Mouse (Mus musculus): ENCODE data around the gene Ap1ar. TPM values are rescaled to one million over a fixed set of nuclear protein-coding genes. Genes with fewer than 3 reads are reported as not detected.

Gene Ap1ar
- polyA plus RNA-seq, 1 experiment from 2014 or later, result 97.5 TPM

DNA sequence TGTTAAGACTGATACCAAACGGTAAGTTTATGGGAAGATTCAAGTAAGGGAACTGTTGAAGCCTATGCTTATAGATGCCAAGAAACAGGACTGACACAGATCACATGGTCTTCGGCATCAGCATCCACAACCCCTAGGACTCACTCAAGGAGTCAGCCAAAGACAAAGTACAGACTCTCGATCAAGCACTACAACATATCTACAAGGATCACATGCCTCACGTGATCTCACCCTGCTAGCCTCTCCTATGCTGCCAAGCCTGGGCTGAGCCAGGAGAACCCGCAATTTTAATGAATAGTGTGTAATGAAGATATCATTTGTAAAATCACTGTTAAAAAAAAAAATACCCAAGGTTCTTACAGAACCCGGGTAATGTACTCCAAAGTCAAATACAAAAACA is 1.7 kb downstream of the Ap1ar start:
- Histone ChIP-seq H3K27ac (no peak overlapping the region), H3K27me3 (replicated peaks) (no peaks in the 10 kb centered on the region), H3K4me2 (replicated peaks) (peak overlapping the region; percentile 54; the same call in 1 of the 2 replicates), H3K9ac (no peak overlapping the region), H3K36me3 (no peaks in the 10 kb centered on the region), H3K9me3 (no peaks in the 10 kb centered on the region), H3K4me1 (replicated peaks) (0 out of 2 replicates have a peak, but pooled peaks cover 11% of the 10 kb centered on the region), H3K4me3 (replicated peaks) (no peak overlapping the region)
- 68% methylated on average over 6 of the region's 6 CpGs for WGBS
- ATAC-seq, result no peak

DNA sequence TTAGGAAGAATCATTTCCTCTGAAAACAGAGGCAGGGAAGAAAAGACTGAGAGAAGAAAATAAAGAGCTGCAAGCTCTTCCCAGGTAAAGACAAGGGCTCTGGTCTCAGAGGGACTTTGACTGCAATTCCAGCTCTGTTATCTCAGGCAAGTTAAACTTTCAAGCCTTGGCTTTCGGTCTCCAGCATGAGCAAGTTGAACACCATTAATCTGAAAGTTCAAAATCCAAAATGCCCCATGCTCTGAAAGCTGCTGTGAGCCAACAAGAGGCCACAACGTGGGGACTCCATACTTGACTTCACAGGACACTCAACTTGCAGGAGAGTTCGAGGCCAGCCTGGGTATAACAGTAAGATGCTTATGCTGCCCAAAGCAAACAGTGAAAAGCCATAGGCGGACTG is 3.3 kb downstream of the Ap1ar start:
- no peak for ATAC-seq
- Histone ChIP-seq H3K27me3 (replicated peaks) (no peaks in the 10 kb centered on the region), H3K4me3 (replicated peaks) (no peak overlapping the region), H3K4me2 (replicated peaks) (0 out of 2 replicates have a peak overlapping the region, but pooled peaks have one; percentile 24), H3K9me3 (no peaks in the 10 kb centered on the region), H3K4me1 (replicated peaks) (0 out of 2 replicates have a peak, but pooled peaks cover 16% of the 10 kb centered on the region), H3K36me3 (no peaks in the 10 kb centered on the region), H3K27ac (peak overlapping the region; percentile 60), H3K9ac (no peak overlapping the region)
- WGBS, result 70% methylated on average over 4 of the region's 4 CpGs

DNA sequence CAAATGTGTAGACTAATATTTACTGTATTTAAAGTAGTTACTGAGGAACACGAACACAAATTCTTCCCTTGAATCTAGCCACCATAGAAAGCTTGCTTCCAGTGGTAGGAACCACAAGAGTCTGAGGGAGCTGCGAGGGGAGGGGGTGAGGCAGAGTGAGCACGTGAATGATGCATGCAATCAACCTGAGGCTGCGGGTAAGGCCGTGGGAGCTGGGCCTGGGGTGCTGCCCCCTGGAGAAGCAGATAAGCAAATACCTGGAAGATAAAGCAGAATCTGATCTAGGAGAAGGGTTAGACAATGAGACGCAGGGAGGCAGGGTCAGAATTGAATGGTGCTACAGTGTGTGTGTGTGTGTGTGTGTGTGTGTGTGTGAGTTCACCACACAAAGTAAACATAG is 6.2 kb downstream of the Ap1ar start:
- Histone ChIP-seq H3K4me1 (replicated peaks) (peaks cover 27% of the 10 kb centered on the region), H3K27ac (no peak overlapping the region), H3K4me3 (replicated peaks) (no peak overlapping the region), H3K27me3 (replicated peaks) (no peaks in the 10 kb centered on the region), H3K36me3 (no peaks in the 10 kb centered on the region), H3K9ac (no peak overlapping the region), H3K4me2 (replicated peaks) (no peak overlapping the region), H3K9me3 (no peaks in the 10 kb centered on the region)
- 50% methylated on average over 6 of the region's 6 CpGs for WGBS
- peak; percentile 57 for ATAC-seq

DNA sequence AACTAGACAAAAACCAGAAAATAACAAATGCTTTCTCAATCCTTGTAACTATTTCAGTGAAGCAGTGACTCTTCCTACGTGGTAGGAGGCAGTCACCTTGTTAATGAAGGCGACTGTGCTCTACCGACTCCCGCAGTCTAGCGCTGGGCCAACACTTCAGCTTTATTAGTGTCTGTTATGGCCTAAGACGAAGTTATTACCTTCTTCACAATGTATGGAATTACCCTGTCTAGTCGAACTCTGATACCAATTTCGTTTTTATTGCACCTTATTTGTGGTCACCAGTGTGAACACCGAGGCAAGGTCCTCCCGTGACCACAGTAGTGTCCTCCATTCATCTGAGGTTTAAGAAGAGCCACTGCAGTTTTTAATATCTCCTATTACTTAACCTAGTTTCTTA is 7.1 kb downstream of the Ap1ar start:
- ATAC-seq, result peak; percentile 61

DNA sequence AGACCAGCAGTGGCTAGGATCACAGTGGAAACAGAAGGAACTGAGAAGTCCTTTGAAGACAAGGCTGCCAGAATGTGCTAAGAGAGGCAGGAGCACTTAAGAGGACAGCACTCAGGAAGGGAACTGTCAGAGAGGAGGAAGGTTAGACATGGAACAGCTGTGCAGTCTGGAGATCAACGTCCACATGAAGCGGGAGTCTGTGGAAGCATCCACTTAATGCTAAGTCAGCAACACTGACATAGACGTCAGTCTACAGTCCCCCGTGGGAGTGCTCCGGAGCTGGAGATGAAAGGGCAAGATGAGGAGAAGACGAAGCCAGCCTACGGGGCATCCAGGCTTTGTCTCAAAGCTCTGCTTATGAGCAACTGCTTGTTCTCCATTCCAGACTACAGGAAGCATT is 10.2 kb downstream of the Ap1ar start:
- Histone ChIP-seq H3K4me1 (replicated peaks) (peaks cover 17% of the 10 kb centered on the region), H3K27me3 (replicated peaks) (no peaks in the 10 kb centered on the region), H3K9ac (no peak overlapping the region), H3K4me2 (replicated peaks) (peak overlapping the region; percentile 22; the same call in 1 of the 2 replicates), H3K36me3 (0 out of 2 replicates have a peak, but pooled peaks cover 2% of the 10 kb centered on the region), H3K27ac (peak overlapping the region; percentile 38; the same call in 1 of the 2 replicates), H3K4me3 (replicated peaks) (no peak overlapping the region), H3K9me3 (no peaks in the 10 kb centered on the region)
- WGBS, result 27% methylated on average over 7 of the region's 7 CpGs
- ATAC-seq, result peak; percentile 55

More for the DNA sequence above, 7.1 kb downstream of the Ap1ar start:
- H3K4me2 ChIP-seq (replicated peaks), result no peak overlapping the region
- H3K36me3 ChIP-seq, result no peaks in the 10 kb centered on the region
- 63% methylated on average over 10 of the region's 10 CpGs for WGBS
- H3K27me3 ChIP-seq (replicated peaks), result no peaks in the 10 kb centered on the region
- no peak overlapping the region for H3K9ac ChIP-seq
- H3K4me3 ChIP-seq (replicated peaks), result no peak overlapping the region
- peak overlapping the region; percentile 37; the same call in 1 of the 2 replicates for H3K27ac ChIP-seq
- no peaks in the 10 kb centered on the region for H3K9me3 ChIP-seq
- H3K4me1 ChIP-seq (replicated peaks), result peaks cover 24% of the 10 kb centered on the region

DNA sequence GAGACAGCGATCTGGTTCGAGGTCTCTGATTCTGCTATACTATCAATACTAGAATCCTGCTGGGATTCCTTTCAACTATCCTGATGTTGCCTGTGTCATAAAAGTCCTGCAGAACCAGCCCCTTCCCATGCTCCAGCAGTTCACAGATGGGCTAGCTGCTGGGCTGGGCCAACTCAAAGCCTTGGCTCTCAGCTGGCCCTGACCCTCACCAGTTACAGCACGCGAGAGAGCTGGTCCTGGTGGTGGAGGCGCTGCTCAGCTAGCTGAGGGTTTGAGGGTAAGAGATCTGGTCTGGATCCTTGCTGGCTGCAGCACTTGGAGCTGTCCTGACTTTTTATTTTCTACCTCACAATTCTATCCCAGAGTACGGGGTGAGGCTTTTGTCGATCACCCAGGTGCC is 10.8 kb downstream of the Ap1ar start:
- Histone ChIP-seq H3K36me3 (0 out of 2 replicates have a peak, but pooled peaks cover 4% of the 10 kb centered on the region), H3K9me3 (no peaks in the 10 kb centered on the region), H3K4me1 (replicated peaks) (peaks cover 17% of the 10 kb centered on the region), H3K9ac (no peak overlapping the region), H3K4me3 (replicated peaks) (no peak overlapping the region), H3K4me2 (replicated peaks) (0 out of 2 replicates have a peak overlapping the region, but pooled peaks have one; percentile 22), H3K27ac (peak overlapping the region; percentile 38; the same call in 1 of the 2 replicates), H3K27me3 (replicated peaks) (no peaks in the 10 kb centered on the region)
- ATAC-seq, result no peak
- 71% methylated on average over 7 of the region's 7 CpGs for WGBS

DNA sequence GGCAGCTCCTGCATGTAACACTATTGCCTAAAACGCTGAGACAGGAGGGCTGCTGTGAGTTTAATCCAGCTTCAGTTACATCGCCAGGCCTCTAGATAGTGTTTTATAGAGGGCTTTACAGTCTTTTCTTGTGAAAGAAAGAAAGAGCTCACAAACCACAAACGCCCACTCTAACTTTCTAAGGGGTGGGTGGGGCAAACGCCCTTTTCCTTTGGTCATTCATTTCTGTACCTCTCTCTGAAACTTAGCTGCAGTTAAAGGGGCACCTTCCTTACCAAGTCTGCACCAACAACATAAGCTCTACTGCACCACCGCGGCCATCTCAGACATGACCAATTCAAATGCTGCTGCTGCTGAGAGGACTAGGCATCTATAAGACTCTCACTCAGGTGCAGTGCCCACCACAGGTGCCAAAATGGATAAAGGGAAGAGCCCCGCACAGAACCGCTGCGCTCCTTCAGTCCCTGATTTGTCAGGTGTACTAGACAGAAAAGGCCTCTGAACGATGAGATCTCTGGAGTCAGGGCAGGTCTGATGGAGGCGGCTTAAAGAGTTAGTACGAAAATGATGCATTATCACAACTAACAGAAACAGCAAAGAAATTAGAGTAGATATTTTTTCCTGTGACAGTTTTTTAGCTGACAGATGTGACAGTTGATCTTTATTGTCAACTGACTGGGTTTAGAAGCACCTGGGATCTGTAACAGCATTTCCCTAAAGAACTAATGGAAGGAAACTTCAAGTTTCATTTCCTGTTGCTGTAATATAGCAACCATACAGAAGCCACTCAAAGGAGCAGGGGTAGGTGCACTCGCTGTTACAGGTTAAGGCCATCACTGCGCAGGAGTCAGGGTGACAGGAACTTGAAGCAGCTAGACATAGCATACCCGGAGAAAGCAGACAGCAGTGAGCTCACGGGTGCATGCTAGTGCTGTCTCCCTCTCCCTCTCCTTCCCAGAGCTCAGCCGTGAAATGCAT is 13.1 kb downstream of the Ap1ar start:
- Histone ChIP-seq H3K4me2 (replicated peaks) (no peak overlapping the region), H3K9ac (no peak overlapping the region), H3K36me3 (peaks cover 11% of the 10 kb centered on the region; the same call in 1 of the 2 replicates), H3K27me3 (replicated peaks) (no peaks in the 10 kb centered on the region), H3K4me3 (replicated peaks) (no peak overlapping the region), H3K9me3 (no peaks in the 10 kb centered on the region), H3K27ac (no peak overlapping the region), H3K4me1 (replicated peaks) (peaks cover 11% of the 10 kb centered on the region)
- ATAC-seq, result no peak
- WGBS, result 81% methylated on average over 17 of the region's 17 CpGs

DNA sequence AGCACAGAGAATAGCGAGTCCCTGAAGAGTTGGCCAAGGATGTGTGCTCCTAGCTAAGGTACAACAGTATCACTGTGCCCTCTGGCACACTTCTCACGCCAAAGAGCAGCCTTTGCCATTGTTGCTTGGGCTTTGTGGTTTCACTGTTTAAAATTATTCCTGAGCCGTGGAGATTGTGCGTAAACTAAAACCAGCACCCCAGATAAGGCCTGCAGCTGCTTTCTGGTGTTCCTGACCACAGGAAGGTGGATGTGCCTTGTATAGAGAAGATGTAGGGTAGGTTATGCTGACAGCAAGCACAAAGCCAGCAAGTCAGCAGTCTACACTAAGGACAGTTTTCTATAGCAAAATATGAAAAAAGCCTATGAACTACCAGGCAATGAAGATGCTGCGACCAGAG is 16.1 kb downstream of the Ap1ar start:
- Histone ChIP-seq H3K27ac (no peak overlapping the region), H3K36me3 (peaks cover 11% of the 10 kb centered on the region; the same call in 1 of the 2 replicates), H3K9ac (no peak overlapping the region), H3K4me1 (replicated peaks) (no peaks in the 10 kb centered on the region), H3K9me3 (no peaks in the 10 kb centered on the region), H3K4me2 (replicated peaks) (no peak overlapping the region), H3K27me3 (replicated peaks) (no peaks in the 10 kb centered on the region), H3K4me3 (replicated peaks) (no peak overlapping the region)
- WGBS, result 80% methylated on average over 5 of the region's 5 CpGs
- no peak for ATAC-seq

DNA sequence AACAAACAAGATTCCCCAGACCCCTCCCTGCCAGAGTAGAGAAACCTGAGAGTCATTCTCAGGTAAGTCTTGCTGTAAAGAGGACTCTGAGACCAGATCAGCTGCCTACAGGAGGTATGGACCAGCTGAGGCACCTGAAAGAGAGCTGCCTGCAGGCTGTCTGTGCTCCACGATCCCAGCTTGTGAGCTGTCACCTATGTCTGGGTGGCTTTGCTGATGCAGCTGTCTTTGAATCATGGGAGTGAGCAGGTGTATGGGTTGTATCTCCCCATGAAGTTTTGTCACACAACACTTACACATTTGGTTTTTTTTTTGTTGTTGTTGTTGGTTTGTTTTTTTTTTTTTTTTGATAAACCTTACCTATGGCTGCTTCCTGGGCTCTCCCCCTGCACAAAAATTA is 16.9 kb downstream of the Ap1ar start:
- Histone ChIP-seq H3K36me3 (peaks cover 11% of the 10 kb centered on the region; the same call in 1 of the 2 replicates), H3K4me1 (replicated peaks) (no peaks in the 10 kb centered on the region), H3K4me3 (replicated peaks) (no peak overlapping the region), H3K27ac (no peak overlapping the region), H3K27me3 (replicated peaks) (no peaks in the 10 kb centered on the region), H3K4me2 (replicated peaks) (no peak overlapping the region), H3K9me3 (no peaks in the 10 kb centered on the region), H3K9ac (no peak overlapping the region)
- WGBS, result 88% methylated on average over 1 of the region's 1 CpGs
- ATAC-seq, result no peak

DNA sequence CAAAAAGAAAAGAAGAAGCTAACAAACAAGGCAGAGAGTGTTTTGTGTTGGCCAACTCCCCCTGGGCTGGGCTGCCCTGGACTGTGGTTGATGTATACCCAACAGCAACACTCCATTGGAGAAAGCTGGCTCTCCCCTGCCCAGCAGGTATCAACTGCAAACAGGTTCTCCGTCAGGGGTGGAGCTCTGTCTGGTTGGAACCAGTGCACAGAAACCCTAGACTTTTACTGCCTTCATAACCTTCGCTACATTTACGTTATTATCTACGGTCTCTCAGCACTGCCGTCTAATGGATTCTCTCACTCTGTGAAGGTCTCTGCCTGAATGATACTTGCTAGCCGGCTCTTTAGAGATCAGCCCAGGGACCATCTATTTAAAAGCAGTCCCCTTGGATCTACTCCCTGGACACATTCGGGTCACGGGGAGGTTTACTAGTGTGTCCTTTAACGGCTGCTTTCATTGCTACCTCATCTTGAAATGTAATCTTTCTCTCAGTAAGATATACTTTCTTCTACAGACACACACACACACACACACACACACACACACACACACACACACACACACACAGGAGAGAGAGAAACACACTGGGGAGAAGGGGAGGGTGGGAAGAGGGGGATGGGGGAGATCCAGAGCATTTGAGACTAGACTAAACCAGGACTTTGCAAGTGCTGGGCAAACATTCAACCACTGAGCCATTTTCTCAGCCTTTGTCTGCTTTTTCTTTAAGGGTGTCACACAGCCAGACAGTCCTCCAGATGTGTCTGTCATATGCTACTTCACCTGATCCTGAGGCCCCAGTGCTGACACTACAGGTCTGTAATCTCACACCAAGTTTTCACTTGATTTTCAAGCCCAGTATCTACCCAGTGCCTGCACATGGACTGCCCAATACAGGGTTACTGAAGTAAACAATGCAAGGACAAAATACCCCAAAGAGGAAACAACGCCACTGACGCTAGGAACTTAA is 18.3 kb downstream of the Ap1ar start:
- Histone ChIP-seq H3K27ac (no peak overlapping the region), H3K4me3 (replicated peaks) (no peak overlapping the region), H3K9me3 (no peaks in the 10 kb centered on the region), H3K4me2 (replicated peaks) (no peak overlapping the region), H3K9ac (no peak overlapping the region), H3K27me3 (replicated peaks) (no peaks in the 10 kb centered on the region), H3K36me3 (peaks cover 11% of the 10 kb centered on the region; the same call in 1 of the 2 replicates), H3K4me1 (replicated peaks) (no peaks in the 10 kb centered on the region)
- ATAC-seq, result peak; percentile 93
- 58% methylated on average over 11 of the region's 11 CpGs for WGBS

DNA sequence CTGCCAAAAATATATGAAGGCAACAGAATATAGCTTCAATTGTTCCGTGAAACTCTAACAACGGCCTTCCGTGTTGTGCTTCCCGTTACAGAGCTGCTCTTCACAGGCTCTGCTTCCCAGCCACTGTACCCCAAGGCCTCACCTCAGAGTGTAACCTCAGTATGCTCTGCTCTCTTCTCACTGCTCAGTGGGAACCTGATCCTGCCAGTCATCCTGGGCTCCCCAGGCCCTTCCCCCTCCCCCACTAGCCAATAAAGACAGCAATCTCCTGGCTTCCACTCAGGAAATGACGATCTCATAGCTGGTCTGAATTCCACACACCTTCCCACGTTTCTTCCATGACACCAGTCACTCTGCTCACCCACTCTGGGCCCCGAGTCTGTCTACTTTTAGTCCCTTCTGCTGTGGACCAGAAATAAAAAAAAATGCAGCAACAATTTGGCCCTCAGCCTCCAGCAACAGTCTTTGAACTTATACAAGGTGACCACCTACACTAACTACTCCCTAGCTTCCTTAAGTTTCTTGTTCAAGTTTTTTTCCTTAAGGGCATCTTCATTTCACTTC is 20.1 kb downstream of the Ap1ar start:
- no peak overlapping the region for H3K4me2 ChIP-seq (replicated peaks)
- no peak overlapping the region for H3K27ac ChIP-seq
- H3K4me1 ChIP-seq (replicated peaks), result no peaks in the 10 kb centered on the region
- H3K36me3 ChIP-seq, result peaks cover 9% of the 10 kb centered on the region
- no peak overlapping the region for H3K9ac ChIP-seq
- 71% methylated on average over 7 of the region's 7 CpGs for WGBS
- no peaks in the 10 kb centered on the region for H3K9me3 ChIP-seq
- ATAC-seq, result no peak
- no peak overlapping the region for H3K4me3 ChIP-seq (replicated peaks)
- no peaks in the 10 kb centered on the region for H3K27me3 ChIP-seq (replicated peaks)

Data from intestine, embryonic 15.5 days (tissue).